22 mouse cellular contexts compared by ENCODE assay signal in genomic region chr7:127666679-127667078, GRCm38 (mm10). TPM values are rescaled to one million over a fixed set of nuclear protein-coding genes. Genes with fewer than 3 reads are reported as not detected.
DNase-seq lines count a peak whose midpoint lies in the region; ATAC-seq and TF ChIP-seq lines count a peak whose summit lies in the region.
"Had no signal": no experiment of that assay in that cellular context is flagged by ENCODE, and none has a peak within 500 bp of the region (broad histone marks: within the 10 kb centered on the region; RNA-seq: fewer than 3 reads in every experiment).

No protein-coding gene starts in this region.

- H3K4me2 ChIP-seq in intestine, postnatal 0 days (replicated peaks; ENCODE audit: low read depth), result no peak overlapping the region
- H3K4me2 ChIP-seq in intestine, embryonic 15.5 days (replicated peaks), result no peak overlapping the region
- H3K4me2 ChIP-seq: forebrain, embryonic 13.5 days; forebrain, embryonic 15.5 days had no signal

- 92% methylated on average over 13 of the region's 13 CpGs for WGBS in intestine, postnatal 0 days
- 94% methylated on average over 13 of the region's 13 CpGs for WGBS in intestine, embryonic 15.5 days

- TF ChIP-seq POLR2A in ES-Bruce4 (IDR thresholded peaks at IDR 0.05; ENCODE audit: insufficient read depth, low read length), result no peak

- H3K9ac ChIP-seq in intestine, postnatal 0 days (ENCODE audit: low read depth, low read length), result no peak overlapping the region
- no peak overlapping the region for H3K9ac ChIP-seq in intestine, embryonic 15.5 days
- H3K9ac ChIP-seq in ES-Bruce4 (ENCODE audit: low read depth, poor library complexity, severe bottlenecking), result no peak overlapping the region
- H3K9ac ChIP-seq: forebrain, embryonic 13.5 days; forebrain, embryonic 15.5 days; forebrain, postnatal 0 days had no signal

- H3K9me3 ChIP-seq in intestine, postnatal 0 days (ENCODE audit: control insufficient read depth), result no peaks in the 10 kb centered on the region
- H3K9me3 ChIP-seq in intestine, embryonic 15.5 days, result no peaks in the 10 kb centered on the region
- H3K9me3 ChIP-seq in E14TG2a.4 (ENCODE audit: low read length) (no peaks in the 10 kb centered on the region), ES-Bruce4 (replicated peaks; ENCODE audit: control insufficient read depth, insufficient read depth, low read length, poor library complexity, severe bottlenecking) (no peaks in the 10 kb centered on the region)
- H3K9me3 ChIP-seq: forebrain, embryonic 13.5 days; forebrain, embryonic 15.5 days; G1E had no signal

- peaks cover 6% of the 10 kb centered on the region; the same call in 1 of the 2 replicates for H3K4me1 ChIP-seq in intestine, postnatal 0 days (replicated peaks; ENCODE audit: control insufficient read depth, insufficient read depth, low read length)
- no peaks in the 10 kb centered on the region for H3K4me1 ChIP-seq in intestine, embryonic 15.5 days (replicated peaks)
- H3K4me1 ChIP-seq in E14TG2a.4 (replicated peaks; ENCODE audit: low read depth, low read length), result peaks cover 60% of the 10 kb centered on the region
- peaks cover 3% of the 10 kb centered on the region for H3K4me1 ChIP-seq in ES-Bruce4 (ENCODE audit: control insufficient read depth, insufficient read depth, low read length)
- H3K4me1 ChIP-seq: forebrain, embryonic 13.5 days; forebrain, embryonic 15.5 days had no signal

- H3K27ac ChIP-seq in intestine, postnatal 0 days (ENCODE audit: low read depth, low read length), result 0 out of 2 replicates have a peak overlapping the region, but pooled peaks have one; percentile 35
- H3K27ac ChIP-seq in intestine, embryonic 15.5 days, result no peak overlapping the region
- H3K27ac ChIP-seq in ES-Bruce4 (ENCODE audit: insufficient read depth, low read length), result no peak overlapping the region
- H3K27ac ChIP-seq: forebrain, embryonic 13.5 days; forebrain, embryonic 15.5 days had no signal

- no peak overlapping the region for H3K4me3 ChIP-seq in intestine, postnatal 0 days (ENCODE audit: low read depth, low read length)
- no peak overlapping the region for H3K4me3 ChIP-seq in intestine, embryonic 15.5 days (replicated peaks)
- H3K4me3 ChIP-seq in E14TG2a.4 (replicated peaks; ENCODE audit: low read length) (peak overlapping the region; percentile 71), ES-Bruce4 (ENCODE audit: low read depth, low read length) (peak overlapping the region; percentile 31; the same call in 1 of the 2 replicates)
- H3K4me3 ChIP-seq: forebrain, embryonic 13.5 days; forebrain, embryonic 15.5 days had no signal

- no peaks in the 10 kb centered on the region for H3K27me3 ChIP-seq in intestine, postnatal 0 days (replicated peaks; ENCODE audit: control insufficient read depth, insufficient read depth, low read length)
- H3K27me3 ChIP-seq in intestine, embryonic 15.5 days (replicated peaks), result no peaks in the 10 kb centered on the region
- no peaks in the 10 kb centered on the region for H3K27me3 ChIP-seq in E14TG2a.4 (ENCODE audit: insufficient read depth, low read length)
- no peaks in the 10 kb centered on the region for H3K27me3 ChIP-seq in ES-Bruce4 (ENCODE audit: control insufficient read depth, insufficient read depth, low read length, poor library complexity, severe bottlenecking)
- H3K27me3 ChIP-seq: forebrain, embryonic 13.5 days; forebrain, embryonic 15.5 days; Patski had no signal

- no peak for TF ChIP-seq EP300 in ES-Bruce4 (IDR thresholded peaks at IDR 0.05; ENCODE audit: insufficient read depth, low read depth, low read length)

- peak; percentile 64 for DNase-seq in R1 (ENCODE audit: low read depth, low spot score)
- no peak for DNase-seq in embryo, embryonic 10.5 days (ENCODE audit: low spot score)
- no peak for DNase-seq in adrenal gland, postnatal 14 days
- DNase-seq: adrenal gland, adult 8-10 months; adrenal gland, postnatal 25 days; cerebellum, adult 11 months; cerebellum, adult 18-20 months; cerebellum, adult 8-10 months; cerebellum, adult 9-11 months; cerebellum, postnatal 14 days; cerebellum, postnatal 36 days had no signal

- no peak for TF ChIP-seq CTCF in intestine, postnatal 0 days (IDR thresholded peaks at IDR 0.05; ENCODE audit: low read depth)
- TF ChIP-seq CTCF in E14TG2a.4 (conservative IDR thresholded peaks at IDR 0.05; ENCODE audit: low read length), result no peak
- TF ChIP-seq CTCF in ES-Bruce4 (IDR thresholded peaks at IDR 0.05; ENCODE audit: low read depth, low read length), result no peak

- H3K36me3 ChIP-seq in intestine, postnatal 0 days (ENCODE audit: control insufficient read depth, insufficient read depth), result peaks cover 6% of the 10 kb centered on the region; the same call in 1 of the 2 replicates
- peaks cover 11% of the 10 kb centered on the region for H3K36me3 ChIP-seq in intestine, embryonic 15.5 days
- H3K36me3 ChIP-seq in E14TG2a.4 (ENCODE audit: insufficient read depth, low read length) (no peaks in the 10 kb centered on the region), ES-Bruce4 (ENCODE audit: control insufficient read depth, insufficient read depth, low read length, poor library complexity, severe bottlenecking) (no peaks in the 10 kb centered on the region)

- ATAC-seq in intestine, postnatal 0 days, result no peak
- ATAC-seq in intestine, embryonic 15.5 days, result no peak
- no peak for ATAC-seq in megakaryocyte-erythroid progenitor cell, adult 5-6 weeks (replicated peaks; ENCODE audit: low FRiP score, low TSS enrichment, poor library complexity, severe bottlenecking)
- ATAC-seq: activated CD4-positive, CD25-positive, alpha-beta regulatory T cell, adult 4 months; forebrain, embryonic 13.5 days; forebrain, embryonic 15.5 days; forebrain, postnatal 0 days; Patski had no signal

RNA-seq across cellular contexts. Expression of gene Bcl7c, which starts 42.1 kb away (rescaled TPM):
- polyA plus RNA-seq in intestine, postnatal 0 days (2015; fragmentation: Nextera tagmentation; extraction: Ambion mirVana), result 26.6 and 27.7 TPM in 2 replicates
- 48.1 and 52.8 TPM in 2 replicates for polyA plus RNA-seq in intestine, embryonic 15.5 days (2015; fragmentation: Nextera tagmentation; extraction: Ambion mirVana)
- 48.6 and 49.8 TPM in 2 replicates for polyA plus RNA-seq in ES-Bruce4 (2011; ENCODE audit: insufficient read depth, insufficient read length, low read depth, missing spikeins)
- total RNA-seq in megakaryocyte-erythroid progenitor cell, adult 5-6 weeks (2014; fragmentation: Nextera tagmentation), result 84.1 and 94.3 TPM in 2 replicates
- total RNA-seq in megakaryocyte-erythroid progenitor cell, adult 5-6 weeks (2017), result 51.3 and 61.0 TPM in 2 replicates
- 64.8 and 69.2 TPM in 2 replicates for total RNA-seq in adrenal gland, postnatal 14 days (2021)

RNA-seq across cellular contexts. Expression of gene Ctf1, which starts 45.9 kb away (rescaled TPM):
- 4.1 TPM in 2 replicates for polyA plus RNA-seq in intestine, postnatal 0 days (2015; fragmentation: Nextera tagmentation; extraction: Ambion mirVana)
- 9.4 and 10.5 TPM in 2 replicates for polyA plus RNA-seq in intestine, embryonic 15.5 days (2015; fragmentation: Nextera tagmentation; extraction: Ambion mirVana)
- polyA plus RNA-seq in ES-Bruce4 (2011; ENCODE audit: insufficient read depth, insufficient read length, low read depth, missing spikeins), result 8.8 and 13.9 TPM in 2 replicates
- 4.2 and 5.5 TPM in 2 replicates for total RNA-seq in megakaryocyte-erythroid progenitor cell, adult 5-6 weeks (2014; fragmentation: Nextera tagmentation)
- 1.9 and 3.0 TPM in 2 replicates for total RNA-seq in megakaryocyte-erythroid progenitor cell, adult 5-6 weeks (2017)
- total RNA-seq in adrenal gland, postnatal 14 days (2021), result 4.7 and 5.1 TPM in 2 replicates
- polyA plus RNA-seq: activated CD4-positive, CD25-positive, alpha-beta regulatory T cell, adult 4 months had no signal

RNA-seq across cellular contexts. Expression of gene Zfp629, which starts 51.1 kb away (rescaled TPM):
- 3.0 and 3.8 TPM in 2 replicates for polyA plus RNA-seq in intestine, postnatal 0 days (2015; fragmentation: Nextera tagmentation; extraction: Ambion mirVana)
- polyA plus RNA-seq in intestine, embryonic 15.5 days (2015; fragmentation: Nextera tagmentation; extraction: Ambion mirVana), result 8.8 and 9.4 TPM in 2 replicates
- polyA plus RNA-seq in ES-Bruce4 (2011; ENCODE audit: insufficient read depth, insufficient read length, low read depth, missing spikeins), result 4.9 and 6.0 TPM in 2 replicates
- total RNA-seq in megakaryocyte-erythroid progenitor cell, adult 5-6 weeks (2014; fragmentation: Nextera tagmentation), result 7.2 and 7.8 TPM in 2 replicates
- 3.4 and 9.1 TPM in 2 replicates for total RNA-seq in megakaryocyte-erythroid progenitor cell, adult 5-6 weeks (2017)
- total RNA-seq in adrenal gland, postnatal 14 days (2021), result 21.6 and 26.4 TPM in 2 replicates

Comparison
In these comparisons a context has a peak if more than half of its experiments do, and no peak if none do; other contexts are left out.
1. H3K4me3 ChIP-seq: peak in E14TG2a.4 (single experiment) and ES-Bruce4 (single experiment); none in intestine, postnatal 0 days (single experiment) and intestine, embryonic 15.5 days (single experiment).